Mouse (Mus musculus): ENCODE data around the gene Fam76b.

Fam76b gene

GRCm38 (mm10) chr9:13871631-13872030 lies 44.1 kb downstream of the Fam76b start:
- DNase-seq (ENCODE audit: low read depth) = no peak

- DNase-seq (ENCODE audit: low read depth) = peak; percentile 41
Observed at GRCm38 (mm10) chr9:13874359-13874758, 46.8 kb downstream of the Fam76b start.

- peak; percentile 55 for DNase-seq (ENCODE audit: low read depth)
Observed at GRCm38 (mm10) chr9:13875340-13875739, 47.8 kb downstream of the Fam76b start.

- no peak for DNase-seq (ENCODE audit: low read depth)
Observed at GRCm38 (mm10) chr9:13880761-13881160, 53.2 kb downstream of the Fam76b start.

GRCm38 (mm10) chr9:13882478-13882877 lies 55.0 kb downstream of the Fam76b start:
- DNase-seq (ENCODE audit: low read depth) = no peak

GRCm38 (mm10) chr9:13888981-13889380 lies 61.5 kb downstream of the Fam76b start:
- no peak for DNase-seq (ENCODE audit: low read depth)

- peak; percentile 75 for DNase-seq (ENCODE audit: low read depth)
Observed at GRCm38 (mm10) chr9:13889657-13890056, 62.1 kb downstream of the Fam76b start.

- DNase-seq (ENCODE audit: low read depth) = no peak
Observed at GRCm38 (mm10) chr9:13890171-13890570, 62.7 kb downstream of the Fam76b start.

GRCm38 (mm10) chr9:13891888-13892287 lies 64.4 kb downstream of the Fam76b start:
- DNase-seq (ENCODE audit: low read depth) = peak; percentile 26

GRCm38 (mm10) chr9:13893044-13893443 lies 65.5 kb downstream of the Fam76b start:
- peak; percentile 26 for DNase-seq (ENCODE audit: low read depth)

GRCm38 (mm10) chr9:13894491-13894890 lies 67.0 kb downstream of the Fam76b start:
- DNase-seq (ENCODE audit: low read depth) = peak; percentile 68

- no peak for DNase-seq (ENCODE audit: low read depth)
Observed at GRCm38 (mm10) chr9:13894936-13895335, 67.4 kb downstream of the Fam76b start.

- DNase-seq (ENCODE audit: low read depth) = peak; percentile 44
Observed at GRCm38 (mm10) chr9:13896055-13896454, 68.5 kb downstream of the Fam76b start.

GRCm38 (mm10) chr9:13898510-13899305 lies 71.2 kb downstream of the Fam76b start:
- no peak for DNase-seq (ENCODE audit: low read depth)

GRCm38 (mm10) chr9:13902030-13902429 lies 74.5 kb downstream of the Fam76b start:
- no peak for DNase-seq (ENCODE audit: low read depth)

- DNase-seq (ENCODE audit: low read depth) = peak; percentile 39
Observed at GRCm38 (mm10) chr9:13904091-13904779, 76.7 kb downstream of the Fam76b start.

Measured in NIH3T3 (cell line).